Mouse (Mus musculus) liver, embryonic 13.5 days (tissue): ENCODE data around the gene Mapkapk3. TPM values are rescaled to one million over a fixed set of nuclear protein-coding genes. Genes with fewer than 3 reads are reported as not detected.
A peak's percentile ranks its signal among the peaks of the same experiment; 100 is the strongest.

Experiments used
- ATAC-seq: fragments of 200-750 bp; cut with Nextera tagmentation; 2 replicates; pipeline ENCODE4 v1.8.0; 2017; ENCODE audit warnings: low read depth, mild to moderate bottlenecking, moderate number of reproducible peaks, moderate library complexity
- DNase-seq: peaks from one replicate; pipeline ENCODE4 v3.0.0; 2022
- H3K27ac ChIP-seq: fragments of 300-500 bp; sonication (generic); 2 replicates; pipeline ENCODE4 v1.5.1; 2015; ENCODE audit warnings: moderate library complexity, mild to moderate bottlenecking, inconsistent platforms
- H3K27me3 ChIP-seq: fragments of 300-500 bp; sonication (generic); 2 replicates; pipeline ENCODE4 v1.6.1; 2015; ENCODE audit warnings: mild to moderate bottlenecking, inconsistent platforms
- H3K36me3 ChIP-seq: fragments of 300-500 bp; sonication (generic); 2 replicates; pipeline ENCODE4 v1.6.1; 2015; ENCODE audit warnings: mild to moderate bottlenecking, inconsistent platforms
- H3K4me1 ChIP-seq: fragments of 300-500 bp; sonication (generic); replicated peaks from 2 replicates; pipeline ENCODE4 v1.6.1; 2015; ENCODE audit warnings: inconsistent platforms
- H3K4me2 ChIP-seq: fragments of 300-500 bp; sonication (generic); 2 replicates; pipeline ENCODE4 v1.6.1; 2015; ENCODE audit warnings: inconsistent platforms, mild to moderate bottlenecking, moderate library complexity
- H3K4me3 ChIP-seq: fragments of 300-500 bp; sonication (generic); replicated peaks from 2 replicates; pipeline ENCODE4 v1.5.1; 2015; ENCODE audit warnings: mild to moderate bottlenecking, inconsistent platforms
- H3K9ac ChIP-seq: fragments of 300-500 bp; sonication (generic); 2 replicates; pipeline ENCODE4 v1.6.1; 2015; ENCODE audit warnings: mild to moderate bottlenecking, inconsistent platforms
- H3K9me3 ChIP-seq: fragments of 300-500 bp; sonication (generic); replicated peaks from 2 replicates; pipeline ENCODE4 v1.6.1; 2016; ENCODE audit warnings: inconsistent platforms
- WGBS: fragments of 180-500 bp; shearing (Covaris S2); methylation state at CpG from one replicate; pipeline ENCODE4 v1.1.7; 2015; ENCODE audit not compliant: insufficient replicate concordance; 5-methylcytosine and 5-hydroxymethylcytosine counted together
- polyA plus RNA-seq: library from polyadenylated mRNA; unstranded; fragments of >200 nt; fragmentation: Nextera tagmentation; extraction: Ambion mirVana; gene quantifications from 2 replicates; pipeline ENCODE4 v1.2.1, GENCODE M21; 2015

Gene Mapkapk3
- polyA plus RNA-seq, 1 experiment from 2014 or later = 9.1 TPM

- H3K4me2 ChIP-seq = peak overlapping the region; percentile 98
- no peaks in the 10 kb centered on the region for H3K36me3 ChIP-seq
- peaks cover 57% of the 10 kb centered on the region for H3K4me1 ChIP-seq
- peaks cover 9% of the 10 kb centered on the region; the same call in 1 of the 2 replicates for H3K27me3 ChIP-seq
- H3K9ac ChIP-seq = peak overlapping the region; percentile 53; the same call in 1 of the 2 replicates
- peak overlapping the region; percentile 66 for H3K4me3 ChIP-seq
- no peaks in the 10 kb centered on the region for H3K9me3 ChIP-seq
- no peak for DNase-seq
- H3K27ac ChIP-seq = peak overlapping the region; percentile 50; the same call in 1 of the 2 replicates
- no peak for ATAC-seq
- 67% methylated on average over 14 of the region's 14 CpGs for WGBS
These were observed 1.5 kb downstream of the Mapkapk3 start for GRCm38 (mm10) chr9:107288105-107288650.

GRCm38 (mm10) chr9:107287294-107287693 lies 2.4 kb downstream of the Mapkapk3 start:
- peaks cover 57% of the 10 kb centered on the region for H3K4me1 ChIP-seq
- no peaks in the 10 kb centered on the region for H3K36me3 ChIP-seq
- H3K9ac ChIP-seq = no peak overlapping the region
- DNase-seq = no peak
- WGBS = 34% methylated on average over 2 of the region's 2 CpGs
- 0 out of 2 replicates have a peak, but pooled peaks have one; percentile 7 for ATAC-seq
- no peak overlapping the region for H3K4me3 ChIP-seq
- H3K4me2 ChIP-seq = peak overlapping the region; percentile 98; the same call in 1 of the 2 replicates
- no peaks in the 10 kb centered on the region for H3K9me3 ChIP-seq
- peaks cover under 1% of the 10 kb centered on the region; the same call in 1 of the 2 replicates for H3K27me3 ChIP-seq
- H3K27ac ChIP-seq = 0 out of 2 replicates have a peak overlapping the region, but pooled peaks have one; percentile 18

- Histone ChIP-seq H3K9me3 (no peaks in the 10 kb centered on the region), H3K4me2 (no peak overlapping the region), H3K36me3 (no peaks in the 10 kb centered on the region), H3K4me3 (no peak overlapping the region), H3K27ac (0 out of 2 replicates have a peak overlapping the region, but pooled peaks have one; percentile 27), H3K27me3 (no peaks in the 10 kb centered on the region), H3K9ac (no peak overlapping the region), H3K4me1 (peaks cover 60% of the 10 kb centered on the region)
- WGBS = 10% methylated on average over 3 of the region's 3 CpGs
- DNase-seq = no peak
- no peak for ATAC-seq
These were observed 4.7 kb downstream of the Mapkapk3 start for GRCm38 (mm10) chr9:107285009-107285408.

GRCm38 (mm10) chr9:107282951-107283350 lies 6.7 kb downstream of the Mapkapk3 start:
- no peaks in the 10 kb centered on the region for H3K36me3 ChIP-seq
- no peak for DNase-seq
- peaks cover 56% of the 10 kb centered on the region for H3K4me1 ChIP-seq
- 82% methylated on average over 9 of the region's 9 CpGs for WGBS
- H3K9me3 ChIP-seq = no peaks in the 10 kb centered on the region
- H3K4me3 ChIP-seq = no peak overlapping the region
- no peak for ATAC-seq
- no peak overlapping the region for H3K9ac ChIP-seq
- H3K27me3 ChIP-seq = no peaks in the 10 kb centered on the region
- no peak overlapping the region for H3K4me2 ChIP-seq
- H3K27ac ChIP-seq = peak overlapping the region; percentile 11; the same call in 1 of the 2 replicates

- 69% methylated on average over 5 of the region's 5 CpGs for WGBS
- Histone ChIP-seq H3K9me3 (no peaks in the 10 kb centered on the region), H3K9ac (no peak overlapping the region), H3K4me2 (no peak overlapping the region), H3K4me1 (peaks cover 42% of the 10 kb centered on the region), H3K27me3 (no peaks in the 10 kb centered on the region), H3K4me3 (no peak overlapping the region), H3K36me3 (no peaks in the 10 kb centered on the region), H3K27ac (peak overlapping the region; percentile 4; the same call in 1 of the 2 replicates)
- DNase-seq = no peak
- no peak for ATAC-seq
These were observed 8.3 kb downstream of the Mapkapk3 start for GRCm38 (mm10) chr9:107281241-107281987.

GRCm38 (mm10) chr9:107280322-107281027 lies 9.2 kb downstream of the Mapkapk3 start:
- Histone ChIP-seq H3K27me3 (no peaks in the 10 kb centered on the region), H3K9ac (peak overlapping the region; percentile 27; the same call in 1 of the 2 replicates), H3K9me3 (no peaks in the 10 kb centered on the region), H3K36me3 (no peaks in the 10 kb centered on the region), H3K27ac (peak overlapping the region; percentile 50), H3K4me2 (peak overlapping the region; percentile 56), H3K4me3 (peak overlapping the region; percentile 29), H3K4me1 (peaks cover 33% of the 10 kb centered on the region)
- no peak for DNase-seq
- 10% methylated on average over 13 of the region's 13 CpGs for WGBS
- ATAC-seq = peak; percentile 60

GRCm38 (mm10) chr9:107279378-107280321 lies 10.0 kb downstream of the Mapkapk3 start:
- Histone ChIP-seq H3K9ac (peak overlapping the region; percentile 27; the same call in 1 of the 2 replicates), H3K4me3 (peak overlapping the region; percentile 29), H3K4me1 (peaks cover 27% of the 10 kb centered on the region), H3K27ac (peak overlapping the region; percentile 50), H3K36me3 (no peaks in the 10 kb centered on the region), H3K9me3 (no peaks in the 10 kb centered on the region), H3K4me2 (peak overlapping the region; percentile 56), H3K27me3 (no peaks in the 10 kb centered on the region)
- DNase-seq (no peak), ATAC-seq (peak; percentile 58)
- 28% methylated on average over 16 of the region's 16 CpGs for WGBS

- H3K27ac ChIP-seq = no peak overlapping the region
- no peaks in the 10 kb centered on the region for H3K27me3 ChIP-seq
- ATAC-seq = no peak
- no peak for DNase-seq
- H3K4me1 ChIP-seq = peaks cover 27% of the 10 kb centered on the region
- peak overlapping the region; percentile 56; the same call in 1 of the 2 replicates for H3K4me2 ChIP-seq
- WGBS = 50% methylated on average over 8 of the region's 8 CpGs
- H3K4me3 ChIP-seq = no peak overlapping the region
- H3K36me3 ChIP-seq = no peaks in the 10 kb centered on the region
- no peak overlapping the region for H3K9ac ChIP-seq
- no peaks in the 10 kb centered on the region for H3K9me3 ChIP-seq
These were observed 10.9 kb downstream of the Mapkapk3 start for GRCm38 (mm10) chr9:107278527-107279377.

- no peaks in the 10 kb centered on the region for H3K9me3 ChIP-seq
- no peak overlapping the region for H3K4me3 ChIP-seq
- H3K4me1 ChIP-seq = peaks cover 32% of the 10 kb centered on the region
- DNase-seq = no peak
- no peaks in the 10 kb centered on the region for H3K36me3 ChIP-seq
- no peaks in the 10 kb centered on the region for H3K27me3 ChIP-seq
- no peak overlapping the region for H3K27ac ChIP-seq
- no peak overlapping the region for H3K4me2 ChIP-seq
- 58% methylated on average over 4 of the region's 4 CpGs for WGBS
- ATAC-seq = no peak
- H3K9ac ChIP-seq = no peak overlapping the region
These were observed 11.6 kb downstream of the Mapkapk3 start for GRCm38 (mm10) chr9:107278126-107278525.

GRCm38 (mm10) chr9:107277603-107278002 lies 12.1 kb downstream of the Mapkapk3 start:
- Histone ChIP-seq H3K27ac (no peak overlapping the region), H3K4me1 (peaks cover 37% of the 10 kb centered on the region), H3K4me2 (no peak overlapping the region), H3K9me3 (no peaks in the 10 kb centered on the region), H3K9ac (no peak overlapping the region), H3K36me3 (no peaks in the 10 kb centered on the region), H3K27me3 (no peaks in the 10 kb centered on the region), H3K4me3 (no peak overlapping the region)
- ATAC-seq (no peak), DNase-seq (no peak)
- WGBS = 63% methylated on average over 7 of the region's 7 CpGs
